Mouse (Mus musculus): ENCODE measurements around the gene Trim46.

The Trim46 gene

DNA sequence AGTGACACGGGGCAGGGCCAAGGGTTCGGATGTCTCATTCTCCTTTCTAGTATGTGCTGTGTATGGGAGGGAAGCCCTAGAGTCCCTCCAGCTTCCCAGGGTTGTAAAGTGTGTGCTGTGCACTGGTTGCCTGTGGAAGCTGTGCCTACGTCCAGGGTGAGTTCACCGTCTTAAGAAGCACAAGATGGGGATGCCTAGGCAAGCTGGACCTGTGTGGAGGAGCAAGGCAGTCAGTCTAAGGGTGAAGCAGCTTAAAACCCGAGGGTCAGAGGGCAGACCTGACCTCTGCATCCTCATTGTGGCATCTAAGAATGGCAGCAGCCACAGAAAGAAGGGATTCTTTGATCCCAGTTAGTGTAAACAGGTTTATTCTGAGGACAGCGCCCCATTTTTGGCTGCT is 37.4 kb downstream of the Trim46 start:
- no peak for DNase-seq

DNA sequence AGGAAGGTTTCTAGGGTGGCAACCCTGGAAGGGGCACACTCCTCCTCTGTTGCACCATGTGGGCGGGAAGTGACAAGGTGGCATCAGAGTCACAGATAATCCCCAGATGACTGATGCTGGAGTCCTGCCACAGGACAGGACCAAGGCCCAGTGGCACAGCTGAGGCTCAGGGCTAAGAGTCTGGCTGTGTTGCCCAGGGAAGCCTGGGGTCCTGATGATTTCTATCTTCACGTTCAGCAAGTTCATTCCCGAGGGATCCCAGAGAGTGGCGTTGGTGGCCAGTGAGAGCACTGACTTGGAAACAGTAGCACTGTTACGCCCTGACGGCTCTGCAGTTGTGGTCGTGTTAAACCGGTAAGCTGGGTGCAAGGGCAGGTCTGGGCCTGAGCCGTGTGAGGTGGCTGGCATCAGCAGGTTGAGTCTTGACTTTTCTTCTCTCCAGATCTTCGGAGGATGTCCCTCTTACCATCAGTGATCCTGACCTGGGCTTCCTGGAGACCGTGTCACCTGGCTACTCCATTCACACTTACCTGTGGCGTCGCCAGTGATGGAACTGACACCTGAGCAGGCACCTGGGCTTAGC is 37.9 kb downstream of the Trim46 start:
- DNase-seq, result no peak

DNA sequence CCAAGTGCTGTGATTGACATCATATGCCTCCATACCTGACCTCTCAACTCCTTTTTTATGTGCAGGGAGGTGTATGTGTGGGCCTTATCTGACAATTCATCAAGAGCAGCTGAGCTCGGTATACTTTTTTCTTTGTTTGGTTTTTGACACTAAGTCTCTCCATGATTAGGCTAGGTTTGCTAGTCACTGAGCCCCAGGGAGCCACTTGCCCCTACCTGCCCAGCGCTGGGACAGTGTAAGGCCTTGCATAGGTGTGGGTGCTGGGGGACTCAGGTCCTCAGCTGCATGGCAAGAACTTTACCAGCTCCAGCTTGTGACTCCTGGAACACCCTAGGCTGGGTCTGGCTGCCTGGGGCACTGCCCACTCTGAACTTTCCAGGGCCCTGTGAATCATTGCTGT is 39.4 kb downstream of the Trim46 start:
- no peak for DNase-seq

DNA sequence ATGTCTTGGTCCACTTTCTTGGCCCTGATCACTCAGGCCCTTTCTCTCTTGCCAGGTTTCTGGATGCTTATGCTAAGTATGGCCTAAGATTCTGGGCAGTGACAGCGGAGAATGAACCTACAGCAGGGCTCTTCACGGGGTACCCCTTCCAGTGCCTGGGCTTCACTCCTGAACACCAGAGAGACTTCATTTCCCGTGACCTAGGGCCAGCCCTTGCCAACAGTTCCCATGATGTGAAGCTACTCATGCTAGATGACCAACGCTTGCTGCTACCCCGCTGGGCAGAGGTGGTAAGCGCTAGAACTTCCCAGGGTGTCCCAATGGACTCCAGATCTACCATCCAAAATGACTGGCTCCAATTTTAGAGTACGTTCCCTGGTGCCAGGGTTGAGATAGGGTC is 40.0 kb downstream of the Trim46 start:
- DNase-seq, result no peak

DNA sequence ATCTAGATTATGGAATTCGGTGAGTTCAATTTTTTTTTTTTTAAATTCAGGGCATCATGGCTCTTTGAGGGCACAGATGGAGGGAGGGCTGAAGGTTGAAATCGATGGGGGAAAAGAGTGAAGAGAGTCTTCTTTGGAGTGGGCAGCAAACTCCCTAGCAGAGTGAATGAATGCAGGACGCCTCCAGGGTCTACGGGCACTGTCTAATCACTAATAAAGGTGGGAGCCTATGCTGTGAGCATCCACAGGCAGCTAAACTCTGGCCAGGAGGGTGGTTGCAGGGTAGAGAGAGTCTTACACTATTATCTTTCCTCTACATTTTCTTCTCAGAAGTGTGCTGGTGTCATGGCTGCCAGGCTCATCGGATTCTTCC is 43.0 kb downstream of the Trim46 start:
- no peak for DNase-seq

DNA sequence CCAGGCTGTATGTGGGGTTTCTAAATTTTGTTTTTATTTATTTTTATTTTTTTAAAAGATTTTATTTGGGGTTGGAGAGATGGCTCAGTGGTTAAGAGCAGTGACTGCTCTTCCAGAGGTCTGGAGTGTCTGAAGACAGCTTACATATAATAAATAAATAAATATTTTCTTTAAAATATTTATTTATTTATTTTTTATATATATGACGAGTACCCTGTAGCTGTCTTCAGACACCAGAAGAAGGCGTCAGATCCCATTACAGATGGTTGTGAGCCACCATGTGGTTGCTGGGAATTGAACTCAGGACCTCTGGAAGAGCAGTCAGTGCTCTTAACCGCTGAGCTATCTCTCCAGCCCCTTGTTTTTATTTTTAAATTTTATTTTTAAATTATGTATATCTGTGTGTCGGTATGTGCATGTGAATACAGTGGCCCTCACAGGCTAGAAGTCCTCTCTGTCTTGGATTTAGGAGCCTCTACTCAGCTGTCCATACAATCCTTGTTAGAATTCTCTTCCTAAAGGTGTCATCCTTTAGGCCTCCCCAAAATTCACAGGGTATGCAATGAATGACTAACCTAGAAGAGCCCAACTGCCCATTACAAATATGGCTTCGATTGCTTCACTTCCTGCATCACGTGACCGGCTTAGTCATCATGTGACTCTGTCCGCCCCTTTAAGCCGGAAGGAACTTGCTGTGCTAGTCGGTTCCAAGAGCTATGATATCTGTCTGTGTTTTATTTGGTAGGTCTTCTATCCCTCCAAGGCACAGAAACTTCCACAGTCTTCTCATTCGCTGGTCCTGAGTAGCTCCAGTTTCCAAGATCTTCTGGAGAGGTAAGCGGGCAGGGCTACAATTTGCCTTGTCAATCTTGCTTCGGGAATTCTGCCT is 43.6 kb downstream of the Trim46 start, which contains the start of gene Gba:
Gene Gba, plus strand, starts transcription at position 676 of the 889 bp plus-strand sequence.
- DNase-seq, result peak; percentile 85 to 86

DNA sequence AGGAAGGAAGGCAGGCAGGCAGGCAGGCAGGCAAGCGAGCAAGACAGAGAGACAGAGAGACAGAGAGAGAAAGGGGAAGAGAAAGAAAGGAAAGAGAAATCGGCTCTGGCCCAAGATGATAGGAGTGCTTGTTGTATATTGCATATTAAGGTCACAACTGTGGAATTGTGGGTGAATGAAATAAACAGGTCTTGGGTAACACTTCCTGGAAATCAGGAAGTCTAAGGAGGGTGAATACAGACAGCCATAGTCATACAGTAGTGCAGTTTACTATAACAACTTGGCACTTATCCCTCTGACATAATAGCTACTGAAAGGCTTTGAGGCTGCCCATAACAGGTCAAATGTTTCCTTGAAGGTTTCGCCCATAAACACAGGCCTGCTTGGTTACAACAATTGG is 46.3 kb downstream of the Trim46 start:
- DNase-seq, result no peak

DNA sequence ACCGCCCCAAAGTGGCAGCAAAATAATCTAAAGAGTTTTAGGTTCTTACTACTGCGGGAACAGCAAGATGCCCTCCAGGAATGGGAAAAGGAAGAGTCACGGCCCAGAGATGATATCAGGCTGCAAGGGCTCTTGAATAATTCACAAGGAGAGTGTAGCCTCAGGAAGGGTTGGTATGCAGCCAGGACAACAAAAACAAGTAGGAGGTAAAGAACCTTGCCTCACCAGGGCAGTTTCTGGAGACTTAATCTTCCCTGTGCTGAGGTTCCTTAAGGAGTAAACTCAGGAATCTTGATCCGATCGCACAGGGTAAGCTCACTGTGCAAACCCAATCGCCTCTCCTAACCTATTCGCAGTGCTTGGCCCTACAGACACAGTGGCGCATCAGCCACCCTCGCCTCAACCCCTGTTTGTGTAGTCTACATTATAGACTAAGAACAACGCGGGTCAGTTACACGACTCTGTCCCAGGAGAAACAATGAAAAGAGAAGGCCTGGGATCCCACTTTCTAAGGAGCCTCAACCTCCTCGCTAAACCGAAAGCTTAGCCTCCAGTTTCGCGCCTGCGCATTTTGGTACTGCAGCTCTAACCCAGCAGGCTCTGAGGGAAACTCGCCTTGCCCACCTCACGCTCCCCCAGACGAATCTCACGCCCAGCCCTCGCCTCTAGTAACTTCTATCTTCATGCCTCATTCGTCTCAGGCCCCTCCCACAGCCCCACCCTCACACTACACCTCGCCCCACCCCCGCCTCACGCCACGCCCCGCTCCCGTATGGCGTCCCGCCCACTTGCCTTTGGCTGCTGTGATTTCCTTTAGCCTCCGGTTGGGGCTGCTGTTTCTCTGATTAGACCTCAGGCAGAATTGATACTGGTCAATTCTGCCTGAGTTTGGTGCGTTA is 49.9 kb downstream of the Trim46 start:
- DNase-seq, result peak; percentile 92 to 93

DNA sequence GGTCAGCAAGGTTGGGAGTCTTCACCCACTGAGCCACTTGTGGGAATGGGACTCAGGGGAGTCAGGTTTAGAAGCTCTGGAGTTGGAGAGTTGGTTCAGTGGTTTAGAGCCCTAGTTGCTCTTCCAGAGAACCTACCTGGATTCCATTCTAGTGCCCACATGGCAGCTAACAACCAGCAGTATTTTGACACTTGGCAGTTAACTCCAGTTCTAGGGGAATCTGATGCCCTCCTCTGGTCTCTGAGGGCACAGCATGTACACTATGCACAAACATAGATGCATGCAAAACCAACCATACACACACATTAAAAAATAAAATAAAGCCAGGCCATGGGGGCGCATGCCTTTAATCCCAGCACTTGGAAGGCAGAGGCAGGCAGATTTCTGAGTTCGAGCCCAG is 52.3 kb downstream of the Trim46 start:
- DNase-seq, result no peak

DNA sequence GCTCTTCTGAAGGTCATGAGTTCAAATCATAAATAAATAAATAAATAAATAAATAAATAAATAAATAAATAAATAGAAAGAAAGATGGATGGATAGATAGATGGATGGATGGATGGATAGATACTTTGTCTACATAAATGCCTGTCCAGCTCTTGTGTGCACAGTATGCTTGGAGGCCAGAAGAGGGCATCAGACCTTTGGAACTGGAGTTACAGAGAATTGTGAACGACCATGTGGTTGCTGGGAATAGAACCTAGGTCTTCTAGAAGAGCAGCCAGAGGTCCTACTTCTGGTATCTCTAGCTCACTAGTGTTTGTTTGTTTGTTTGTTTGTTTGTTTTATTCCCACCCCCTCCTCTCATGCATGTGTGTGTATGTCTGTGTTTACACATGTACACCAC is 52.8 kb downstream of the Trim46 start:
- DNase-seq, result no peak

DNA sequence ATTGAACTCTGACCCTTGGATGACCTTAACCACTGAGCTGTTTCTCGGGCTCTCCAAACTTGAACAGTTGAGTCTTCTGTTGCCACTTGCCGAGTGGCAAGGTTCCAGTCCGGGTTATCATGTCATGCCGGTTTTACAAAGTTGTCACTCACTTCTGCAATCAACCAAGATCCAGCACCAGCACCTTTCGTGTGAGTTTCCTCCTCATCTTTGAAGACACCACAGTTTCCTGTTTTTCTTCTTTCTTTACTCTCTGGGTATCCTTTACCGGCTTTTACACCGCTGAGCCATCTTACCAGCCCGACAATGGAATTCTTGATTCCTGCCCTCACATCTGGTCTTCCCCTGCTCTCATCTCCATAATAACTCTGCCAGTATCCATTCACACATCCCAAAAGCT is 55.7 kb downstream of the Trim46 start:
- DNase-seq, result no peak

DNA sequence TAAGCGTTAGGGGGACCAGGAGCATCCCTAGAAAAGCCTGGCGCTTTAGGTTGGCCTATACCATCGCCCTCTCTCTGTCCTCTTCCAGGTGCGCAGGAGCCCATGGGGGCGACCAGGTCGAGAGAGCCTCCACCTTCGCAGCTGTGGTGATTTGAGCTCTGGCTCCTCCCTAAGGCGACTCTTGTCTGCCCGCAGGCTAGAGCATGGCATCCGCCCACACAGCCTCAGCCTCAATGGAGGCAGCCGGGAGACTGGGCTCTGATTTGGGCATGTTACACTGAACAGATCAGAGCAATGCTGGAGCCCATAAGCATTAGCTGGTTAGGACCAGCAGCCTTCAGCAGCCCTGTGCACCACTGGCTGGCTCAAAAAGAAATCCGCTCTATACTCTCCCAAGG is 57.6 kb downstream of the Trim46 start:
- DNase-seq, result no peak

DNA sequence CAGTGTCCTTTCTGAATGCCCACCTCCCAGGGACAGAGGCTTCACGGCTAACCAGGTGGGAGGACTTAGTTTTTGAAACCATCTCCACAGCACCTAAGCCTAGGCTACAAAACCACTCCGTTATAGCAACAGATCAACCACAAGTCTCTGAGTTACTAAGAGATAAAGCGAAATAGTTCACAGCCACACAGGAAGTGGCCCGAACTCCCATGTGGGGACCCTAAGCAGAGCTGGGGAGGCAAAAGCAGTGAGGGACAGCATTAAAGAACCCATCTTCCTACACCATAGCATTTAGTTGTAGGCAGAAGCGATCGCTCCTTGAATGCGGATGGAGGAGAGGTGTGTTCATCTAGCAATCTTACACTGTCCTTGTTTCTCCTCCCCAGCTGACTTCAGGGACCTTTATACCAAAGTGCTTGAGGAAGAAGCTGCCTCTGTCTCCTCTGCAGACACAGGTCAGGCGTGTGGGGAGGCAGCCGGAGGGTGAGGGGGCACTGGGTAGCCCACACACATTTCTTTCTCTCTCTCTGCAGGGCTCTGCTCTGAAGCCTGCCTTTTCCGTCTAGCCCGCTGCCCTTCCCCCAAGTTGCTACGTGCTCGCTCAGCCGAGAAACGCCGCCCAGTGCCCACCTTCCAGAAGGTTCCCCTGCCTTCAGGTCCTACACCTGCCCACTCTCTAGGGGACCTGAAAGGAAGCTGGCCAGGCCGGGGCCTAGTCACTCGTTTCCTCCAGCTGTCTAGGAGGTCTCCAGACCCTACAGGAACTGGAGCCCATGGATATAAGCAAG is 58.2 kb downstream of the Trim46 start:
- no peak for DNase-seq

DNA sequence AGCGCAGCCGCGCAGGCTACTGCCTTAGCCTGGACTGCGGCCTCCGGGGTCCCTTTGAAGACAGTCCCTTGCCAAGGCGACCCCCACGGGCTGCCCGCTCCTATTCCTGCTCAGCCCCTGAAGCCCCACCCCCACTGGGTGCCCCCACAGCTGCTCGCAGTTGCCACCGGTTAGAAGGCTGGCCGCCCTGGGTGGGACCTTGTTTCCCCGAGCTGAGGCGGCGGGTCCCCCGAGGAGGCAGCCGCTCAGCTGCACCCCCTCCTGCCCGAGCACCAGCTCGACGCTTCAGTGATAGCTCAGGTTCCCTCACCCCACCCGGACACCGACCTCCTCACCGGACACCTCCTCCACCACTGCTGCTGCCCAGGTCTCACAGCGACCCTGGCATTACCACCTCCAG is 58.9 kb downstream of the Trim46 start:
- DNase-seq, result no peak

All from lung, adult 18-20 months (tissue).